Mouse (Mus musculus) left cerebral cortex, postnatal 36 days (tissue): ENCODE results near the gene Zic2. TPM values are rescaled to one million over a fixed set of nuclear protein-coding genes. Genes with fewer than 3 reads are reported as not detected.

ENCODE experiments used
- DNase-seq, 2 experiments: peaks; one replicate each; pipeline ENCODE4 v3.0.0; 2021 to 2022; ENCODE audit warnings: low spot score in 2 of 2, mixed read lengths in 1 of 2
- intact Hi-C: fragments of 180-260 bp; cut with DNase I; formaldehyde crosslinking; loops from one replicate; pipeline ENCODE4 v1.15.1; 2025
- total RNA-seq, 2 experiments: library from RNA; stranded (reverse); gene quantifications; 2 replicates each; pipeline ENCODE4 v1.2.3; 2021

The Zic2 gene
- total RNA-seq, 2 experiments from 2014 or later = 12.7 to 19.1 TPM

- intact Hi-C loops = no loop called here
Measured at GRCm38 (mm10) chr14:122474041-122474890, 969 bp upstream of the Zic2 start.

GRCm38 (mm10) chr14:122475557-122476040 is 364 bp downstream of the Zic2 start:
- no peak for DNase-seq
- intact Hi-C loops = loop anchor here (5.0 kb wide), 1 partner anchor 248 kb away; no protein-coding TSS in a partner anchor

More at GRCm38 (mm10) chr14:122474041-122474890, 969 bp upstream of the Zic2 start:
- DNase-seq = no peak

DNA sequence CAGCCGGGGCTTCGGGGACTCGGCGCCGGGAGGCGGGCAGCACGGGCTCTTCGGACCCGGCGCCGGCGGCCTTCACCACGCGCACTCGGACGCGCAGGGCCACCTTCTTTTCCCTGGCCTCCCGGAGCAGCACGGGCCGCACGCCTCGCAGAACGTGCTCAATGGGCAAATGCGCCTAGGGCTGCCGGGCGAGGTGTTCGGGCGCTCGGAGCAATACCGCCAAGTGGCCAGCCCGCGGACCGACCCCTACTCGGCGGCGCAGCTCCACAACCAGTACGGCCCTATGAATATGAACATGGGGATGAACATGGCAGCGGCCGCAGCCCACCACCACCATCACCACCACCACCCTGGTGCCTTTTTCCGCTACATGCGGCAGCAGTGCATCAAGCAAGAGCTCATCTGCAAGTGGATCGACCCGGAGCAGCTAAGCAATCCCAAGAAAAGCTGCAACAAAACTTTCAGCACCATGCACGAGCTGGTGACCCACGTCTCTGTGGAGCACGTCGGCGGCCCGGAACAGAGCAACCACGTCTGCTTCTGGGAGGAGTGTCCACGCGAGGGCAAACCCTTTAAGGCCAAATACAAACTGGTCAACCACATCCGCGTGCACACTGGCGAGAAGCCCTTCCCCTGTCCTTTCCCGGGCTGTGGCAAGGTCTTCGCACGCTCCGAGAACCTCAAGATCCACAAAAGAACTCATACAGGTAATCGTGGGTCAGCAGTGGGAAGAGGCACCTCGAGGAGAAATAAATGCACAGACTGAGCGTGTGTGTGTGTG is 996 bp downstream of the Zic2 start:
- intact Hi-C loops = loop anchor here (5.0 kb wide), 1 partner anchor 249 kb away; no protein-coding TSS in a partner anchor
- no peak for DNase-seq

GRCm38 (mm10) chr14:122476822-122477215 is 1.6 kb downstream of the Zic2 start:
- no peak for DNase-seq
- intact Hi-C loops = loop anchor here (5.0 kb wide), 1 partner anchor 250 kb away; no protein-coding TSS in a partner anchor

DNA sequence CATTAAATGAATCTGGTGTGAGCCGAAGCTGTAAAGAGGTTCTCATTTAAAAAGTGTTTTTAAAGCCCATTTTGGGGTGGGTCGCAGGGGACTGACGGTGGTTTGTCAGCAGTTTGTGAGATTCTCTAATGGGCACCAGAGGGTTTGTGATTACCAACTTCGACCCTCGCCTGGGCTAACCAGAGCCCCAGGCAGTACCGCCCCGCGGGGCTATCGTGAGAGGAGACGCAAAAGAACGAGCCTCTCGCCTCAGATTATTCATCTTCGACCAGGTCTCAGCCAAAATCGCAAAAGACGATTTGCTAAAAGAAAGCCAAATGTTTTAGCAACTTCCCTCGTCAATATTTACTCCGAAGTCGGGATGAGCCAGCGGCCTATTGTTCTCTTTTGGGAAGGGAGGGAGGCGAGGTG is 2.0 kb downstream of the Zic2 start:
- no peak for DNase-seq
- intact Hi-C loops = loop anchor here (5.0 kb wide), 1 partner anchor 250 kb away; no protein-coding TSS in a partner anchor

DNA sequence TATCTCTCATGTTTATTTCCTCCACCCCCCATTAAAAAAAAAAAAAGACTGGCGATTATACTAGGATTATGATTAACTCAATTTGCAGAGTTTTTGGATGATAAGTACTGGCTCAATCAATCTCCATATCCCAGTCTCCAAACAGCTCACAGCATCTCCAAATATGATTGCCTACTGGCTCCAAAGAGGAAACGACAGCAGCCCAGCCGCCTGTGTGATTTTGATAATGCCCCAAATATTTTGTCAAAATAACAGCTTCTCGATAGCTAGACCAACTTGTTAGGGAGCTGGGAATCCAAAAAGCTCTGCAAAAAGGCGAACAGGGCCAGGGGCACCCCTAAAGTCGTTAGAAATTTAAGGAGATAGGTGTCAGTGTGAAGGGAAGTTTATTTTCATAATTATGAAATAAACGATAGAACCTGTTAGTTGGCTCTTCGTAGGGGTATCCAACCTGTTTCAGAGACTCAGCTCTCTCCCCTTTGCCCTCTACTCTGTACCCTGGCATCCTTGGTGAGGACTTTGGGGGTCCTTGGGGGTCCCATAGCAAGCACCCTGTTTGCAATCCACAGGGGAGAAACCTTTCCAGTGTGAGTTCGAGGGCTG is 2.8 kb downstream of the Zic2 start:
- DNase-seq = no peak
- intact Hi-C loops = loop anchor here (5.0 kb wide), 1 partner anchor 251 kb away; no protein-coding TSS in a partner anchor

GRCm38 (mm10) chr14:122478574-122479011 is 3.4 kb downstream of the Zic2 start:
- no peak for DNase-seq
- intact Hi-C loops = loop anchor here (5.0 kb wide), 1 partner anchor 251 kb away; no protein-coding TSS in a partner anchor

GRCm38 (mm10) chr14:122479461-122480109 is 4.3 kb downstream of the Zic2 start:
- intact Hi-C loops = loop anchor here (5.0 kb wide), 1 partner anchor 252 kb away; no protein-coding TSS in a partner anchor
- DNase-seq = no peak

- DNase-seq = no peak
- intact Hi-C loops = no loop called here
Measured at GRCm38 (mm10) chr14:122480355-122480754, 5.1 kb downstream of the Zic2 start.

DNA sequence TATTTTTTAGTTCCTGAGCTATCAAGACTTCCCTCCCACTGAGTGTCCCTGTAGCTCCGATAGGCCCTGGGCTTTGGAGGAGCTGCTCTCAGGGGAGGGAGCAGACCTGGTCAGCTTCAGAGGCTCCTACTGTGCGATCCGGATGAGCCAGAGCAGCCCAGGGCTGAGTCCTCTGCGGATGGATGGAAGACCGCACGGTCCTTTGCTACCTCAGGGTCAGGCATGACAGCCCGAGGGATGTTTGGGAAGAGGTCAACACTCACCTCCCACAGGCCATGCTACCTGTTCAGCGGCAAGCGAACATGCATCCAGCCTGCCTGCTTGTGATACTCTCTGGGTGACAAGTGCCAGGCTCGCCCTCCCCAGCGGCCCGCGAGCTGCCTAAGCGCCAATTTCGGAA is 5.9 kb downstream of the Zic2 start:
- DNase-seq = no peak
- intact Hi-C loops = no loop called here

DNA sequence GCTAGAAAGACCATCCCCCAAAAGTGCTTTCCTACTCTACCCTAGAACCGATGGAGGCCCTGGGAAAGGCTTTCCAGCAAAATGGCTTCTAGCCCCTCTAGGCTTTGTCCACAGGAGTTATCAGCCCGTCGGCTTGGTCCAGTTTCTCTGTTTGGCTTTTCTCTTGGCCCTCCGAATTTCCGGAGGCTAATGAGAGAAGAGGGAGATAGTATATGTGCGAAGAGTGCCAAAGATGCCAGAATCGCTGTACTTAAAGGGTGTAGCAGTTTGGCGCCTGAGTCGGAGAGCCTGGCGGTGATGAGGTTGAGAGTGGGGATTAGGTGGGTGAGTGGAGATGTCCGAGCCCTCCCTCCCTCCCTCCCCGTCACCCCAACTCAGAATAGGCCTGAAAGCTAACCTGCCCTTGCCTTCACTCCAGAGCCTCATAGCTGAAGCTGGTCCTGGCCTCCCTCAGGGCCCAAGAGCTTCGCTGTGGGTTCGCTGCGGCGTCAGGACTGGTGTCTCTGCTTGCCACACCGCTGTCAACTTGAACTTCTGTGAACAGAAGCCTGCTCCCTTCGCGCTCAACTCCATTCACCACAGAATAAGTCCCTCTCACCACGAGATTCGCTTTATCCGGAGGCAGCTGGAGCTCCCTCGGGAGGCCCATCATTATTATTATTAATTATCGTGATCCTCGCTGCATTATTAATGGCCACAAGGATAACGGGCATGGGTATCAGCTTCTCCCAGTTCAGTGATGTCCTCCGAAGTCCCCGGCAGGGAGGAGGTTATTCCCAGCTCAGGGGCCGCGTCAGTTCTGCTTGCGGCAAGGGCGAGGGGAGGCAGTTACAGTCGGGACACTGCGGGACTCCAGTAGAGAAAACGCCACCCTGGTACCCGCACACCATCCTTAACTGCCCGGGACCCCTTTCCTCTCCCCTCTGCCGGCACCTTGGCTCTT is 7.1 kb downstream of the Zic2 start:
- intact Hi-C loops = no loop called here
- DNase-seq = no peak

GRCm38 (mm10) chr14:122483024-122483385 is 7.8 kb downstream of the Zic2 start:
- intact Hi-C loops = no loop called here
- DNase-seq = no peak

DNA sequence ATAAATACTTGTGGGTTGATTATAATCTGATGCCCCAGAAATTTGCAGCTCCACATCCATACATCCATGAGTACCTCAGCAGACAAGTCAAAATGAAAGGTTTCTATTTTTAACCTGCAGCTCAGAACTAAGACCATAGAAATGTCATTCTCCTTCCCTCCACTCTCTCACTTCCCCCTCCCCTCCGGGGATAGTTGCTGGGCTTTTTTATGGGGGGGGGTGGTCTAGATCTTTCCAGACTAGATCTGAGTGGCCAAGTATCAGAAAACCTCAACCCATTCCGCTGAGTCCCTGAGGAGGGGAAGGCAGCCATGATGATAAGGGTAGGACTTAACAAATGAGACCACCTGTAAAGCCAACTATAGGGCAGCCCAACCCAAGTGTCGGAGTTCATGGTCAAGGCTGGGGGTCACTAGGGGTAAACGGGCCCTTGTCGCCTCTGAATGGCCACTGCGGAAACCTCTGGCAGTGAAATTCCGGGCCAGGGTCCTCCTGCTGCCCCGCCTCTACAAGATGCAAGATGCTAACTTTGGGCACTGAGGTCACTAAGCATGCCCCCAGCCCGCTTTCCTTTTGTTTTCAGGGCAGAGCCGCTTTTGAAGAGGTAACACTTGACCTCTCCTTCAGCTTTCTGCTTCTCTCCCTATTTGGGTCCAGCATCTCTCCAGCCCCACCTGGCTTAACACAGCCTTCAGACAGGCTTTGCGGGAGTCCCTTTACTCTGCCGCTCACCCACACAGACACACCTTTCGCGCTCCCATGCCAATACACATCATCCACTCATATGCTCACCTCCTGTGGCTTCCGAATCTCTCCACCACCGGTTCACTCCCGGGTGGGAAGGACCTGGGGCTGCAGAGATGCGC is 8.6 kb downstream of the Zic2 start:
- DNase-seq = no peak
- intact Hi-C loops = no loop called here

DNA sequence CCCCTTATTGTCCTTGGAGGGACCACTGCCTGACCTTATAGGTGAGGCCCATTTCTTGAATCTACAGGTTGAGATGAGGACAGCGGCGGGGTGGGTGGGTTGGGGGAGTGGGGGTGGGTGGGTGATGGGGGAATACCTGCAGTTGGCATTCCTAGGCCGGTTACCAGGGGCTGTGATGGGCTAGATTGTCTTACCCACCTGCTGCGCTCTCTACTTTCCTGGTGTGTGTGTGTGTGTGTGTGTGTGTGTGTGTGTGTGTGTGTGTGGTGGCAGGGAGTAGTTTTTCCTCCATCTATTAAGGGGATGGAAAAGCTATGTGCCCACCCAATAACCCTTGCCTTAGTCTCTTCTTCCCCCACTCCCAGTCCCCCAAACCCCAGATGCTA is 9.2 kb downstream of the Zic2 start:
- intact Hi-C loops = no loop called here
- DNase-seq = no peak

DNA sequence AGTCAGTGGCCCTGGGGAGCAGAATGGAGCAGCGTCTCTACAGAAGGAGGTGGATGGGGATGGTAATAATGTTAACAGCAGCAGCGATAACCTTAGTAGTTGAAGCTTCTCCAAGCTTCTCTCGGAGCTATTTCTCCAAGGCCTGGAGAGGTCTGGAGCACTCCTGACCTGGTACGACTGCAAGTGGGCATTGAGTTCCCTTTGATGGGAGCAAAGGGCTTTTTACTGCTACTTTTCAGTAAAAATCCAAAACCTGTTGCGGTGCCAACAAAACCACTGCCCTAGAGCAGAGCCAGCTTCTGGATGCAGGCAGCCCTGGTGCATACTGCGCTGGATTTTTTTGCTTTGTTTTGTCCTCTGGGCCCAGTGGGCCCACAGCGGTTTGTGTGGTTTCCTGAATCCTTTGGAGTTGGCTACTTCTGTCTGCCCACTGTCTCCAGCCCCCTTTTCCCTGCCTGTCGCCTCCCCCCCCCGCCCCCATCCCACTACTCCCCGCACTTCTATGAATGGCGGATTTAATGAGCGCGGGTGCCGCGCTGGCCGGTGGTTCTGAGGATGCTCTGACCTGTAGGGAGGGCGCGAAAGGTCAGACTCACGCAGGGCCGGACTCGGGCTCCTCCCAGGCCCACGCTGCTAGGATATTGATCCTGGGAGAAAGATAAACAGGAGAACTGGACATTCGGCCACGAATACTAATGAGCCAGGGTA is 9.8 kb downstream of the Zic2 start:
- DNase-seq = no peak
- intact Hi-C loops = loop anchor here (5.0 kb wide), 1 partner anchor 33 kb away; the partner anchor contains the start of gene Gm5089

DNA sequence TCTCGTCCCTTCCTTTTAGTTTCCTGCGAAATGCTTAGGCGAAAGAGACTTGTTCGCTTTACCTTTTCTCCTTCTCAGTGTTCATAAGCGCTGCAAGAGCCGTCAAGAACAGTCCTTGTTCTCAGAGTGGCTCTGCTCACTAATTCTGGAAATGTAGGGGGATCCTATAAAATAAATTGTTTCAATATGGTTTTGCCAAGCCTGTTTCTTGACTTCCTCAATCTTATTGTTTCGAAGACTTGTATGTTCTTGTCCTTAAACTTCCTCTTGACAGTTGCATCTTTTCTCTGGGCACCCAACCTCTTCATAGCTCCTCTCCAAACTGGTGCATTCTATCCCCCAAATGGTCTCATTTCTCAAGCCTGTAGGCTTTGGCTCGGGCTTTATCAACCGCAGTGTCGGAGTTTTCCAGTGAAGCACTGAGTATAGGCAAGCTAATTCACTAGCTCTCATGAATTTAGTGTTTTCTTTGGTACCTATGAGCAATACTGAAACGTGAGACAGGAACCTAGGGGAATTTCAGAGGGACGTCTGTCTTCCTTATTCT is 10.5 kb downstream of the Zic2 start:
- no peak for DNase-seq
- intact Hi-C loops = loop anchor here (5.0 kb wide), 1 partner anchor 33 kb away; the partner anchor contains the start of gene Gm5089
